Mouse (Mus musculus) CH12.LX (cell line): Measurements from ENCODE around the gene Sgms1. TPM values are rescaled to one million over a fixed set of nuclear protein-coding genes. Genes with fewer than 3 reads are reported as not detected.

Experiments
- DNase-seq: peaks from one replicate; pipeline ENCODE4 v3.0.0-alpha.2; 2013; ENCODE audit errors: extremely low read depth
- H3K27ac ChIP-seq: 2 replicates; pipeline ENCODE4 v1.5.1; 2012; ENCODE audit warnings: low read depth, mild to moderate bottlenecking, control low read depth, moderate library complexity; ENCODE audit not compliant: insufficient read depth
- H3K27me3 ChIP-seq: replicated peaks from 2 replicates; pipeline ENCODE3; 2012; ENCODE audit warnings: inconsistent platforms
- H3K36me3 ChIP-seq, 2 experiments: replicated peaks in 1 of 2; 2 replicates each; pipeline versions ENCODE3 to v1.6.1; 2012; ENCODE audit warnings: inconsistent platforms in 1 of 2, low read length in 1 of 2, mild to moderate bottlenecking in 1 of 2, mixed read lengths in 1 of 2, moderate library complexity in 1 of 2; ENCODE audit not compliant: control insufficient read depth in 1 of 2, insufficient read depth in 1 of 2
- H3K4me1 ChIP-seq, 2 experiments: 2 replicates each; pipeline ENCODE4 v1.6.1; 2012; ENCODE audit warnings: inconsistent platforms in 1 of 2, moderate library complexity in 1 of 2; ENCODE audit not compliant: insufficient read depth in 2 of 2, control insufficient read depth in 1 of 2
- H3K4me2 ChIP-seq: 2 replicates; pipeline ENCODE4 v1.6.1; 2012; ENCODE audit warnings: low read depth, mild to moderate bottlenecking, control low read depth; ENCODE audit not compliant: poor library complexity, insufficient read depth, severe bottlenecking
- H3K4me3 ChIP-seq, 3 experiments: fragments of 150-350 bp in 1 of 3; sonication (generic) in 1 of 3; replicated peaks in 1 of 3; 2 replicates each; pipeline versions ENCODE3 to v1.5.1; 2011 to 2012; ENCODE audit warnings: low read depth in 2 of 3, low read length in 2 of 3, mild to moderate bottlenecking in 2 of 3, moderate library complexity in 2 of 3, control low read depth in 1 of 3, improper control_type of control experiment in 1 of 3, inconsistent platforms in 1 of 3, mixed read lengths in 1 of 3; ENCODE audit not compliant: poor library complexity in 1 of 3
- H3K79me2 ChIP-seq: replicated peaks from 2 replicates; pipeline ENCODE4 v1.6.1; 2012; ENCODE audit warnings: mild to moderate bottlenecking, moderate library complexity; ENCODE audit not compliant: control insufficient read depth, poor library complexity, insufficient read depth, severe bottlenecking; ENCODE audit errors: extremely low read depth
- H3K9ac ChIP-seq: 2 replicates; pipeline ENCODE4 v1.6.1; 2012; ENCODE audit warnings: low read depth, mild to moderate bottlenecking, control low read depth, moderate library complexity; ENCODE audit not compliant: insufficient read depth
- H3K9me3 ChIP-seq: replicated peaks from 2 replicates; pipeline ENCODE3; 2012; ENCODE audit warnings: low read length, inconsistent platforms, mixed read lengths
- BHLHE40 ChIP-seq: IDR thresholded peaks from 2 replicates; pipeline ENCODE4 v1.6.1; 2011; ENCODE audit warnings: mild to moderate bottlenecking, low read depth, low read length, improper control_type of control experiment
- CHD2 ChIP-seq: IDR thresholded peaks from 2 replicates; pipeline ENCODE4 v1.6.1; 2011; ENCODE audit warnings: low read length, improper control_type of control experiment
- E2F4 ChIP-seq: IDR thresholded peaks from 2 replicates; pipeline ENCODE4 v1.6.1; 2011; ENCODE audit warnings: low read depth, low read length, improper control_type of control experiment; ENCODE audit not compliant: insufficient replicate concordance
- ELF1 ChIP-seq: IDR thresholded peaks from 2 replicates; pipeline ENCODE4 v1.6.1; 2014; ENCODE audit warnings: low read depth, mild to moderate bottlenecking, inconsistent platforms, low read length, improper control_type of control experiment
- EP300 ChIP-seq: IDR thresholded peaks from 2 replicates; pipeline ENCODE4 v1.6.1; 2011; ENCODE audit warnings: low read length, improper control_type of control experiment
- HCFC1 ChIP-seq: IDR thresholded peaks from 2 replicates; pipeline ENCODE4 v1.6.1; 2012; ENCODE audit warnings: low read depth, mild to moderate bottlenecking, inconsistent platforms, low read length, improper control_type of control experiment
- MAFK ChIP-seq: IDR thresholded peaks from 2 replicates; pipeline ENCODE4 v1.6.1; 2011; ENCODE audit warnings: low read length, improper control_type of control experiment; ENCODE audit not compliant: insufficient replicate concordance
- MAZ ChIP-seq: IDR thresholded peaks from 2 replicates; pipeline ENCODE4 v1.6.1; 2012; ENCODE audit warnings: low read depth, mild to moderate bottlenecking, inconsistent platforms, low read length, improper control_type of control experiment, moderate library complexity
- MYC ChIP-seq: IDR thresholded peaks from 2 replicates; pipeline ENCODE4 v1.6.1; 2011; ENCODE audit warnings: low read depth, mild to moderate bottlenecking, improper control_type of control experiment, low read length
- NELFE ChIP-seq: IDR thresholded peaks from 2 replicates; pipeline ENCODE4 v1.6.1; 2011; ENCODE audit warnings: low read depth, low read length, improper control_type of control experiment
- PAX5 ChIP-seq: IDR thresholded peaks from 2 replicates; pipeline ENCODE4 v1.6.1; 2012; ENCODE audit warnings: low read length, inconsistent platforms, mixed read lengths
- POLR2A ChIP-seq: IDR thresholded peaks from 2 replicates; pipeline ENCODE4 v1.6.1; 2011; ENCODE audit warnings: low read depth, mild to moderate bottlenecking, improper control_type of control experiment, low read length
- POLR2AphosphoS2 ChIP-seq: IDR thresholded peaks from 2 replicates; pipeline ENCODE4 v1.6.1; 2011; ENCODE audit warnings: low read depth, low read length, improper control_type of control experiment
- RAD21 ChIP-seq: IDR thresholded peaks from 2 replicates; pipeline ENCODE4 v1.6.1; 2011; ENCODE audit warnings: low read depth, mild to moderate bottlenecking, low read length, improper control_type of control experiment, moderate library complexity
- SIN3A ChIP-seq: IDR thresholded peaks from 2 replicates; pipeline ENCODE4 v1.6.1; 2012; ENCODE audit warnings: low read length, improper control_type of control experiment, inconsistent platforms
- SMC3 ChIP-seq: IDR thresholded peaks from 2 replicates; pipeline ENCODE4 v1.6.1; 2011; ENCODE audit warnings: low read depth, low read length, improper control_type of control experiment
- USF2 ChIP-seq: conservative IDR thresholded peaks from 2 replicates; pipeline ENCODE4 v1.6.1; 2011; ENCODE audit warnings: low read depth, low read length, improper control_type of control experiment
- ZKSCAN1 ChIP-seq: IDR thresholded peaks from 2 replicates; pipeline ENCODE4 v1.6.1; 2012; ENCODE audit warnings: low read depth, inconsistent platforms, low read length, improper control_type of control experiment, borderline replicate concordance
- ZNF384 ChIP-seq: IDR thresholded peaks from 2 replicates; pipeline ENCODE4 v1.6.1; 2012; ENCODE audit warnings: low read depth, low read length, improper control_type of control experiment, inconsistent platforms
- dilution Hi-C: fragments of 300-500 bp; cut with MboI; formaldehyde crosslinking; loops from 2 replicates; pipeline ENCODE4 v1.14.3; 2020; ENCODE audit warnings: low sequenced_read_pairs; ENCODE audit not compliant: extremely low pct_unique_long_range_greater_than_20kb, extremely low pct_ligation_motif_present
- in situ Hi-C: fragments of 300-500 bp; cut with MboI; formaldehyde crosslinking; loops from 3 replicates; pipeline ENCODE4 v1.14.3; 2019; ENCODE audit warnings: low sequenced_read_pairs, low pct_ligation_motif_present, low pct_unique_long_range_greater_than_20kb, mixed read lengths
- polyA plus RNA-seq: library from polyadenylated mRNA; unstranded; fragments of >175 nt; gene quantifications from 2 replicates; pipeline ENCODE4 v1.2.1, GENCODE M21; 2012; ENCODE audit warnings: low read depth; ENCODE audit not compliant: insufficient read length
- total RNA-seq, 2 experiments: library from RNA; depleted of rRNA; stranded (reverse); fragments of 300-350 nt in 1 of 2; fragments of >200 nt in 1 of 2; gene quantifications; 2 replicates each; pipeline ENCODE4 v1.2.3; 2012 to 2014

The Sgms1 gene
- total and polyA plus RNA-seq, 3 experiments, result 1.4 to 1.8 (median 1.8) TPM

DNA sequence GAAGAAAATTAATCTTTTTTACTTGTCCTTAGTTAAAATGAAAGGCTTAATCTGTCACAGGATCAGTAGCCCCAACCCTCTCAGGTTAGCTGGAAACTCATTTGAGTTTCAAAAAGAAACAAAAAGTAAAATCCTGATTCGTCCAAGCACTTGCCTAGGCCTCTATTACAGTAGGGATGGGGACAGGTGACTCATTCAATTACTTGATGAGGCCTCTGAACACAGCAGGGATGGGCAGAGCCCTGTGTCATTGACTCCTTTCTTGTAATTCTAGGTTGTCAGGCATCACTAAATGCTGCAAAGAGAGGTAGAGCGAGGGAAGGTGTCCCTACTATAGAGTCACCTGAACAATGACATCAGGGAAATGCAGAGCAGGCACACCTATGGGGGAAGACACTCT is 115.4 kb downstream of the Sgms1 start (continued):
- no peak for TF ChIP-seq CHD2
- TF ChIP-seq ZNF384, result no peak
- no peak for TF ChIP-seq E2F4
- TF ChIP-seq EP300, result peak; percentile 42
- no peak for TF ChIP-seq NELFE
- no peak for TF ChIP-seq MAFK
- no peak for TF ChIP-seq POLR2A
- TF ChIP-seq ZKSCAN1, result no peak
- TF ChIP-seq POLR2AphosphoS2, result no peak
- no peak for TF ChIP-seq USF2
- no peak for TF ChIP-seq SMC3
- TF ChIP-seq RAD21, result no peak
- no peak for TF ChIP-seq PAX5
- TF ChIP-seq MYC, result no peak
- TF ChIP-seq, all 38 proteins: peak for 5

- no peaks in the 10 kb centered on the region for H3K27me3 ChIP-seq
- peaks cover 35 to 59% of the 10 kb centered on the region in 2 experiments for H3K4me1 ChIP-seq
- no peaks in the 10 kb centered on the region for H3K79me2 ChIP-seq
- no peak overlapping the region for H3K4me2 ChIP-seq
- H3K27ac ChIP-seq, result no peak overlapping the region
- DNase-seq, result no peak
- no peak overlapping the region for H3K4me3 ChIP-seq
- in situ Hi-C loops, result no loop called here
- no peak overlapping the region for H3K9ac ChIP-seq
- no peaks in the 10 kb centered on the region for H3K36me3 ChIP-seq
- no peak for TF ChIP-seq SIN3A
- no peak for TF ChIP-seq ZKSCAN1
- TF ChIP-seq MAFK, result no peak
- TF ChIP-seq MYC, result no peak
- no peak for TF ChIP-seq ELF1
- no peak for TF ChIP-seq HCFC1
- TF ChIP-seq PAX5, result no peak
- TF ChIP-seq MAZ, result no peak
- no peak for TF ChIP-seq BHLHE40
- no peak for TF ChIP-seq POLR2AphosphoS2
- dilution Hi-C loops, result no loop called here
- no peaks in the 10 kb centered on the region for H3K9me3 ChIP-seq
Measured at GRCm38 (mm10) chr19:32273714-32274113, 115.8 kb downstream of the Sgms1 start.
